Mouse (Mus musculus): ENCODE data around the gene Hdac8. TPM values are rescaled to one million over a fixed set of nuclear protein-coding genes. Genes with fewer than 3 reads are reported as not detected.
A peak's percentile ranks its signal among the peaks of the same experiment; 100 is the strongest.

Gene Hdac8
- polyA plus RNA-seq, 1 experiment from 2014 or later = 11.0 TPM

- no peak for ATAC-seq (ENCODE audit: insufficient number of reproducible peaks, insufficient read depth, low FRiP score, low TSS enrichment)
- H3K4me3 ChIP-seq = no peak overlapping the region
- 0 out of 2 replicates have a peak, but pooled peaks cover 5% of the 10 kb centered on the region for H3K27me3 ChIP-seq
- 71% methylated on average over 4 of the region's 4 CpGs for WGBS
- no peaks in the 10 kb centered on the region for H3K36me3 ChIP-seq
- no peaks in the 10 kb centered on the region for H3K9me3 ChIP-seq
- H3K4me1 ChIP-seq = 0 out of 2 replicates have a peak, but pooled peaks cover 4% of the 10 kb centered on the region
- H3K9ac ChIP-seq = no peak overlapping the region
- H3K4me2 ChIP-seq (replicated peaks) = no peak overlapping the region
- no peak overlapping the region for H3K27ac ChIP-seq
Observed at GRCm38 (mm10) chrX:102416972-102417371, 88.2 kb downstream of the Hdac8 start.

GRCm38 (mm10) chrX:102416386-102416785 lies 88.8 kb downstream of the Hdac8 start:
- no peak overlapping the region for H3K4me3 ChIP-seq
- 56% methylated on average over 4 of the region's 4 CpGs for whole genome bisulfite sequencing
- H3K9ac ChIP-seq = no peak overlapping the region
- no peak overlapping the region for H3K27ac ChIP-seq
- H3K9me3 ChIP-seq = no peaks in the 10 kb centered on the region
- H3K27me3 ChIP-seq = 0 out of 2 replicates have a peak, but pooled peaks cover 5% of the 10 kb centered on the region
- no peak overlapping the region for H3K4me2 ChIP-seq (replicated peaks)
- 0 out of 2 replicates have a peak, but pooled peaks cover 4% of the 10 kb centered on the region for H3K4me1 ChIP-seq
- no peaks in the 10 kb centered on the region for H3K36me3 ChIP-seq
- ATAC-seq (ENCODE audit: insufficient number of reproducible peaks, insufficient read depth, low FRiP score, low TSS enrichment) = no peak

GRCm38 (mm10) chrX:102384765-102385164 lies 120.4 kb downstream of the Hdac8 start:
- 64% methylated on average over 3 of the region's 3 CpGs for whole genome bisulfite sequencing
- Histone ChIP-seq H3K27me3 (no peaks in the 10 kb centered on the region), H3K9ac (no peak overlapping the region), H3K9me3 (no peaks in the 10 kb centered on the region), H3K4me3 (no peak overlapping the region), H3K36me3 (no peaks in the 10 kb centered on the region), H3K4me2 (replicated peaks) (no peak overlapping the region), H3K27ac (no peak overlapping the region), H3K4me1 (no peaks in the 10 kb centered on the region)
- no peak for ATAC-seq (ENCODE audit: insufficient number of reproducible peaks, insufficient read depth, low FRiP score, low TSS enrichment)

- Histone ChIP-seq H3K27me3 (no peaks in the 10 kb centered on the region), H3K36me3 (no peaks in the 10 kb centered on the region), H3K9ac (no peak overlapping the region), H3K4me1 (no peaks in the 10 kb centered on the region), H3K27ac (no peak overlapping the region), H3K4me2 (replicated peaks) (no peak overlapping the region), H3K9me3 (no peaks in the 10 kb centered on the region), H3K4me3 (no peak overlapping the region)
- 60% methylated on average over 7 of the region's 7 CpGs for WGBS
- ATAC-seq (ENCODE audit: insufficient number of reproducible peaks, insufficient read depth, low FRiP score, low TSS enrichment) = no peak
Observed at GRCm38 (mm10) chrX:102383151-102383550, 122.0 kb downstream of the Hdac8 start.

- Histone ChIP-seq H3K4me3 (no peak overlapping the region), H3K9ac (no peak overlapping the region), H3K9me3 (no peaks in the 10 kb centered on the region), H3K36me3 (no peaks in the 10 kb centered on the region), H3K4me2 (replicated peaks) (no peak overlapping the region), H3K27ac (no peak overlapping the region), H3K27me3 (peaks cover 10% of the 10 kb centered on the region; the same call in 1 of the 2 replicates), H3K4me1 (no peaks in the 10 kb centered on the region)
- WGBS = 89% methylated on average over 3 of the region's 3 CpGs
- no peak for ATAC-seq (ENCODE audit: insufficient number of reproducible peaks, insufficient read depth, low FRiP score, low TSS enrichment)
Observed at GRCm38 (mm10) chrX:102366510-102366909, 138.6 kb downstream of the Hdac8 start.

GRCm38 (mm10) chrX:102362244-102362643 lies 142.9 kb downstream of the Hdac8 start:
- no peaks in the 10 kb centered on the region for H3K4me1 ChIP-seq
- no peak overlapping the region for H3K4me2 ChIP-seq (replicated peaks)
- no peak overlapping the region for H3K27ac ChIP-seq
- peaks cover 2% of the 10 kb centered on the region; the same call in 1 of the 2 replicates for H3K27me3 ChIP-seq
- no peak for ATAC-seq (ENCODE audit: insufficient number of reproducible peaks, insufficient read depth, low FRiP score, low TSS enrichment)
- no peaks in the 10 kb centered on the region for H3K9me3 ChIP-seq
- WGBS = 88% methylated on average over 2 of the region's 2 CpGs
- no peak overlapping the region for H3K4me3 ChIP-seq
- H3K9ac ChIP-seq = no peak overlapping the region
- no peaks in the 10 kb centered on the region for H3K36me3 ChIP-seq

- no peak overlapping the region for H3K4me3 ChIP-seq
- no peak overlapping the region for H3K9ac ChIP-seq
- 82% methylated on average over 3 of the region's 3 CpGs for WGBS
- H3K27ac ChIP-seq = no peak overlapping the region
- H3K36me3 ChIP-seq = no peaks in the 10 kb centered on the region
- H3K27me3 ChIP-seq = 0 out of 2 replicates have a peak, but pooled peaks cover 11% of the 10 kb centered on the region
- H3K9me3 ChIP-seq = no peaks in the 10 kb centered on the region
- no peak overlapping the region for H3K4me2 ChIP-seq (replicated peaks)
- ATAC-seq (ENCODE audit: insufficient number of reproducible peaks, insufficient read depth, low FRiP score, low TSS enrichment) = no peak
- H3K4me1 ChIP-seq = peaks cover 13% of the 10 kb centered on the region; the same call in 1 of the 2 replicates
Observed at GRCm38 (mm10) chrX:102353412-102353811, 151.7 kb downstream of the Hdac8 start.

GRCm38 (mm10) chrX:102349843-102350731 lies 155.1 kb downstream of the Hdac8 start:
- 57% methylated on average over 14 of the region's 14 CpGs for WGBS

GRCm38 (mm10) chrX:102348886-102349486 lies 156.2 kb downstream of the Hdac8 start:
- no peaks in the 10 kb centered on the region for H3K36me3 ChIP-seq
- no peaks in the 10 kb centered on the region for H3K9me3 ChIP-seq
- no peak for ATAC-seq (ENCODE audit: insufficient number of reproducible peaks, insufficient read depth, low FRiP score, low TSS enrichment)
- peaks cover 13% of the 10 kb centered on the region; the same call in 1 of the 2 replicates for H3K4me1 ChIP-seq
- no peak overlapping the region for H3K9ac ChIP-seq
- peaks cover 13% of the 10 kb centered on the region; the same call in 1 of the 2 replicates for H3K27me3 ChIP-seq
- H3K4me3 ChIP-seq = no peak overlapping the region
- H3K4me2 ChIP-seq (replicated peaks) = no peak overlapping the region
- WGBS = 32% methylated on average over 9 of the region's 9 CpGs
- H3K27ac ChIP-seq = no peak overlapping the region

More at GRCm38 (mm10) chrX:102349843-102350731, 155.1 kb downstream of the Hdac8 start:
- H3K9ac ChIP-seq = no peak overlapping the region
- ATAC-seq (ENCODE audit: insufficient number of reproducible peaks, insufficient read depth, low FRiP score, low TSS enrichment) = 0 out of 2 replicates have a peak, but pooled peaks have one; percentile 47
- H3K27ac ChIP-seq = no peak overlapping the region; the same call in 1 of the 2 replicates
- H3K4me2 ChIP-seq (replicated peaks) = no peak overlapping the region
- H3K9me3 ChIP-seq = no peaks in the 10 kb centered on the region
- peaks cover 11% of the 10 kb centered on the region; the same call in 1 of the 2 replicates for H3K27me3 ChIP-seq
- peaks cover 13% of the 10 kb centered on the region; the same call in 1 of the 2 replicates for H3K4me1 ChIP-seq
- no peaks in the 10 kb centered on the region for H3K36me3 ChIP-seq
- no peak overlapping the region for H3K4me3 ChIP-seq

GRCm38 (mm10) chrX:102341688-102342087 lies 163.5 kb downstream of the Hdac8 start:
- ATAC-seq (ENCODE audit: insufficient number of reproducible peaks, insufficient read depth, low FRiP score, low TSS enrichment) = no peak
- no peak overlapping the region for H3K4me3 ChIP-seq
- peaks cover 6% of the 10 kb centered on the region; the same call in 1 of the 2 replicates for H3K27me3 ChIP-seq
- H3K36me3 ChIP-seq = no peaks in the 10 kb centered on the region
- H3K4me1 ChIP-seq = no peaks in the 10 kb centered on the region
- H3K9me3 ChIP-seq = no peaks in the 10 kb centered on the region
- 63% methylated on average over 4 of the region's 4 CpGs for WGBS
- no peak overlapping the region for H3K27ac ChIP-seq
- H3K9ac ChIP-seq = no peak overlapping the region
- no peak overlapping the region for H3K4me2 ChIP-seq (replicated peaks)

GRCm38 (mm10) chrX:102339396-102340155 lies 165.6 kb downstream of the Hdac8 start:
- Histone ChIP-seq H3K27ac (no peak overlapping the region), H3K27me3 (no peaks in the 10 kb centered on the region), H3K4me1 (no peaks in the 10 kb centered on the region), H3K9me3 (no peaks in the 10 kb centered on the region), H3K4me2 (replicated peaks) (no peak overlapping the region), H3K4me3 (no peak overlapping the region), H3K9ac (no peak overlapping the region), H3K36me3 (no peaks in the 10 kb centered on the region)
- no peak for ATAC-seq (ENCODE audit: insufficient number of reproducible peaks, insufficient read depth, low FRiP score, low TSS enrichment)
- WGBS = 72% methylated on average over 8 of the region's 8 CpGs
